Mouse (Mus musculus): Measurements from ENCODE around the gene Otud7b. TPM values are rescaled to one million over a fixed set of nuclear protein-coding genes. Genes with fewer than 3 reads are reported as not detected.

The Otud7b gene
- total RNA-seq, 2 experiments from 2014 or later: 45.7 to 47.4 TPM

- DNase-seq: no peak
These were observed 17.1 kb upstream of the Otud7b start for GRCm38 (mm10) chr3:96087219-96087618.

DNA sequence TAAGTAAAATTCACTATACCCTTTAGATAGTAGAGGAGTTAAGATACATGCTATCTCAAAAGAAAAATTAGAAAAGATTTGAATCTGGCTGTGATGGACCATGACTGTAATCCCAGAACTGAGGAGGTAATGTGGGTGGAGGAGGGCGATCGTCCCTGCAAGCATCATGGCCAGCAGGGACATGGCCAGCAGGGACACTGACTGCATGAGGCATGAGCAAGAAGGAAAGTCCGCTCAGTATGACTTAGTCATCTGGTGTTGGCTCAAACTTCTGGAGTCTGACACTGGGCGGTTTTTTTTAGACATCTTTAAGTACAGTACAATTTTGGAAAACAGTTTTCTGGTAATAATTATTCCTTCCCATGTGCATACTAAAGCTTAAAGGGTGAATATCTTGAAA, 16.5 kb upstream of the Otud7b start:
- DNase-seq: no peak

GRCm38 (mm10) chr3:96089882-96090489, 14.3 kb upstream of the Otud7b start:
- DNase-seq: no peak

GRCm38 (mm10) chr3:96091146-96091545, 13.2 kb upstream of the Otud7b start:
- no peak for DNase-seq

- no peak for DNase-seq
These were observed 12.4 kb upstream of the Otud7b start for GRCm38 (mm10) chr3:96091966-96092365.

GRCm38 (mm10) chr3:96093509-96093908, 10.8 kb upstream of the Otud7b start:
- DNase-seq: peak; percentile 35

GRCm38 (mm10) chr3:96094203-96094602, 10.1 kb upstream of the Otud7b start:
- peak; percentile 47 for DNase-seq

DNA sequence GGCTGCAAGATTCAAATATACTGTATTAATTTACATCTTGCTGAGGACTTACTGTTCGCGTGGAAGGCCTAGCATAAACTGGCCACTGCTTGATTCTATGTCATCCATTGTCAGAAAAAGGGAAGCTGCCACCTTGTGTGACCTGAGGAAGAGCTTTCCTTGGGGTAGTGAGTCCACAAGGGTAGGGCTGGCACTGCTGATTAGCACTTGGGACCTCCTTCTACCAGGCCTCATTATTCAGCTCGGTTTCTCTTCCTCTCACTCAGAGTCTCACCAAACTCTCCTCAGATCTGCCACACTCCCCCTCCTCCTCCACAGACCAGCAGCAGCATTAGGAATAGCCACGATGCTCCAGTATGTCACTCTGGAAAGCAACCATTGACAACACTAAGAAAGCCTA, 6.2 kb upstream of the Otud7b start:
- no peak for DNase-seq

- peak; percentile 59 for DNase-seq
These were observed 5.6 kb upstream of the Otud7b start for GRCm38 (mm10) chr3:96098616-96099267.

DNA sequence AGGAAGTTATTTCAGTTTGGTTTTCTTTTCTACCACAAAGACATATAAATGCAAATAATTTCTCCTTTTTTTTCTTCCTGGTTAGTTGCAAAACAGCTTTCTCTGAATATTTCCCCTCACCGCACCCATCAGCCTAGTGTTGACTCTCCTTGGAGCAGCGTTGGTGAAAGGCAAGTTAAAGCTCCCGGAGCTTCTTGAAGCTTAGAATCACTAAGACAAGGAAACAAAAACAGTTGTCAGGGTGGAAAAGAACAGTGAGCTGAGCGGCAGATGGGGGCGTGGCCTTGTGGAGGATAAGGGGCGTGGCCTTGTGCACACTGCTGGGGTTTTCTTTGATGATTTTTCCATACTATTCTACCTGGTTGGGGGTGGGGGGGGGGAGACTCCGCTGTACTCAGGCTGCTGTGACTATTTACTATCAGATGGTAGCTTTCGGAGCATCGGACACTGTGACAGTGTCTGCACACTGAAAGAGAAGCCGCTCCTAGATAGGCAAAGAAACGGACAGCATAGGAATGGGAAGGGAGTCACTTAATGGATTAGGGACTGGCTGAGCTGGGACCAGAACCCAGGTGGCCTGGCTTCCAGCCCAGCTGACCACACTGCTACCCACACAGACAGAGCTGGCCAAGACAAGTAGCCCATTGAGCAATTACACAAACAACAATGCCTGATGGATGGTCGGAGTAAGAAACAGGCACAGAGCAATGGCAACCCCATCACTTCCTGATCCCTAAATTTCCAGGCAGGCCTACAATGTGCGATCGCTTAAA, 2.0 kb upstream of the Otud7b start:
- peak; percentile 57 for DNase-seq

DNA sequence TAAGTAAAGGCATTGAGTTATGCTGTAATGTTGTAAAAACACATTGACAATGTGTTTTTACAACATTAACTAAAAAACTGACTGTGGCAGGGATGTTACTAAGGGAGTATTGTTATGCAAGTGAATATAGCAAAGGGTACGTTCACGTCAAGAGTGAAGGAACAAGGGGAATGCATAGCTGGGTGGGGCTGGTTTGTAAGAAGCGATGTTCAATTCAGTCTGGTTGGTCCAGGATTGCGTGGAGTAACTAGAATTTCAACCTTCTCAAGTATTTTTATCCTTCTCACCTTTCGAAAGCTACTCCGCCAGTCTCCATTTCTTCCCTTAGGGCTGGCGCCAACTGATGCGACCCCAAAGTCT, 446 bp upstream of the Otud7b start:
- no peak for DNase-seq

DNA sequence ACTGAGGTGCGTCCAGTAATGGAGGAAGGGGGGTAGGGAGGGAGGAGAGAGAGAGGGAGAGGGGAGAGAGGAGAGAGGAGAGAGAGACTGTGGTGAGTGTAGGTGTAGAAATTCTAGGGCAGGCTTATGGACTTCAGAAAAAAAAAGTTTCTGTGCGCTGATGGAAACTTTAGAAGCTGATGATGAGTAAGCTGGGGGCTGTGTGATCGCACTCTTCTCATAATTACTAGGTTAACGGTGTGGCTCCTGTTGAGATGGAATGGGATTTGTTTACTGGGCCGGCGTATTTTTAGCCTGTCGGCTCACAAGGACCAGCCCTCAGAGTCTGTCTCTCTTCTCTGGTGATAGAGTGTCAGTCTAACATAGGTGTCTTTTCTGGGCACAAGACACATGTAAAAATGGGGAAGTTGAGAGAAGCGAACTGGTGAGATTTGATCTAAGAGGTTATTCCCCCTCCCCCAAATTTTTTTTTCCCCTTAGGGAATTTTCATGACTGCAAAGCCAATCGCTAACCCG, 963 bp downstream of the Otud7b start:
- DNase-seq: no peak

- no peak for DNase-seq
These were observed 1.8 kb downstream of the Otud7b start for GRCm38 (mm10) chr3:96106151-96106550.

GRCm38 (mm10) chr3:96108315-96108714, 4.0 kb downstream of the Otud7b start:
- DNase-seq: no peak

DNA sequence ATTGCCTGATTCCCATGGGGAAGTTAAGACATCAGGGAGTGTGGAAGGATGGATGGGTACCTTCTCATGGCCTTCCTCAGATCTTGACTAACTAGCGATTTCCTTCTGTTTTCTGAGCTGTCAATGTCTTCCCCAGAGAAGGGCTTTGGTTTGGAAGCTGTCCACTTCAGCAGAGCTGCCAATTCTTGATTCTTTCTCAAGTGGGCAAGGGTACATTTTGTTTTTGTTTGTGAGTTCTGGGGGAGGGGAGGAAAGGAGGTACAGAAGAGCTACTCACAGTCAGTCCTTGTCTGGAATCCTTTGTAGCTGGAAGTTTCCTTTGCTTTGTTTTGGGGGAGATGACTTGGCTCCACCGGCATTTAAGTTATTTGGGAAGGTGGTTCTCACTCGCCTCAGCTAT, 8.9 kb downstream of the Otud7b start:
- no peak for DNase-seq

DNA sequence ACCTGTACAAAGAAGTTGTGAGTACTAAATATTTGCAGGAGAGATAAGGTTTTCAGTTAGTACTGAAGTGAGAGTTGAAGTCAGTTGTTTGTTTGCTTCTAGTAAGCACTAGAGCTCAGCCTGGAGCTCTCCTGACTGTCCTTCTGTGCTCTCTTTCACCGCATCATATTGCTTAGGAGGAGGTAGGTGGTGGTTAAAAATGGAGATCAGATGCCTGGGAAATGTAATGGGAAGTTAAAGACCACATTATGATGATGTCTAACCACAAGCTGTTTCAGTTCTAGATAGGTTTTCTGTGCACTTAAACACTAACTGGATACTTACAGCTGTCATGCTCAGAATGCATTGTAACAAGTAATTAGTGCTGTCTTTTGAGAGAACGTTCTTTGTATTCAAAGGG, 13.8 kb downstream of the Otud7b start:
- DNase-seq: no peak

DNA sequence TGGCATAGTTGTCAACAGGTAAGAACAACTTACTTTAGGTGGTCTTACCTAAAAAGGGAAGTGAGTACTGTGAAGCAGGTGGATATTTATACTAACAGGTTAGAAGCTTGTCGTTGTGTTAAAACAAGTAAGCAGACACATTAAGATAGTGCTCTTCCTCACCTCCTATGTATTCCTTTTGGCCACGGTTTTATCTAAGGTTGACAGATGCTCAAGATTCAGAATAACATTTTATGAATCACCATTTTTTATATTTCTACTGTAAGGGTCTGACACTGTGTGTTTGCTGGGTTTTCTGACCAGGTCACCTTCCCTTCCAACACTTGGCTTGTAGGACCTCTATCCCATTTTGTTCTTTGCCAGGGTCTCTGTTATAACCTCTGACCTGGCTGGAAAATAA, 14.4 kb downstream of the Otud7b start:
- DNase-seq: no peak

GRCm38 (mm10) chr3:96124235-96124634, 19.9 kb downstream of the Otud7b start:
- no peak for DNase-seq

DNA sequence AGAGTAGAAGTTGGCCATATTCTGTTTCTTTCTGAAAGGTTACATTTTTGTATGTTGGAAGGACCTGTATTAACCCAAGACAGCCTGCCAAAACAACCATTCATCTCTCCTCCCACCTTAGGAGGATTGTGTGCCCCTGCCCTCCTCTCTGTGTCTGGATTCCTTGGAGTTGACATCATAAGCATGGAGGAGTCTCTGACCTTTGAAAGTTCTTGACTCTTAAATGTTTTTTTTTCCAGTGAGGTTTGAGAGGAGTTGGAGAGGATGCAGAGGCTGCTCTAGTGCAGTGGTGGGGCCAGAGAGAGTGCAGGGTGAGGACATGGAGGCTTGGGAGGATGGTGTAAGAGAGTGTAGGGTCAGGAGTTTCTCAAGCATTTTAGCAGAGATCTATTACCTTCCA, 23.8 kb downstream of the Otud7b start:
- DNase-seq: no peak

DNA sequence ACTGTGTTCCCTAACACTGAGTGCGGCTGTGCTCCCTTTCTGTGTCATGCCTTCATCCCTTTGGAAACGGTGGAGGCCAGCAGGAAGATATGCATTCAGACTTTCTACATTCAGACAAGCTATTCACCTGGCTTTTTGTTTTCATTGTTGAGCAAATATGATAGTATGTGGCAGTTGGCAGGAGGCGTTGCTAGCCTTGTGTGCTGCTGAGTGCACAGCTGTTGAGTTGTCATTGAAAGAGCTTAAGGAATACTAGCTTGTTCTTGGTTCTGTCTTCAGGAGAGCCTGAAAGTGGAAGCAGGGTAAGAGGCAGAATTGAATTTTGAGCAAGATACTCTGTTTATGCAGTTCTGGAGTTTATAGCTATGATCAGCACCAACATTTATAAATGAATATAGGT, 28.2 kb downstream of the Otud7b start:
- no peak for DNase-seq

DNA sequence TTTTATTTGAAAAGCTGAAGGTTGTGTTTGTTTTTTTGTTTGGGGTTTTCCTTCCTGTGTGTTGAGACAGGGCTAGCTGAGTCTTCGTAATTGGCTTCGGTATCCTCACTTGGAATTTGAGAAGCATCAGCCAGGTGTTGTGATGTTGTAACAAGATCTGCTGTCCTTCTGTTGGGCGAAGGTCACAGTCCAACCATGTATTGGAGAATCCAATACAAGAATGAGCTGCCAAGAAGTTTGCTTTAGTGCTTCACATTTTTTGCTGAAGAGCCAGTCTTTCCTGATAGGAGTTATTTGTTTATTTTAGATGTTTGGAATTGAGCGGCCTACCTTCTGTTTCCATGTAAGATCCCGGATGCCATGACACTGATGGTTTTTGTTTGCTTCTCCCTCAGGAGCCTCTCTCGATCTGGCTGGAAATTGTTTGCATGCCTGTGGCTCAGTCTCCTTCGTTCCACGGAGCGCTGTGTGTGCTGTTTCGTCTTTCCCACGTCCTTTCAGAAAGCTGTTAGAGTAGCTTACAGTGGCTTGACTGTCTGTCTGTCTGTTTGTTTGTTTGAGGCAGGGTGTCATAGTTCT, 29.1 kb downstream of the Otud7b start:
- DNase-seq: no peak

- peak; percentile 31 for DNase-seq
These were observed 30.7 kb downstream of the Otud7b start for GRCm38 (mm10) chr3:96135011-96135410.

- DNase-seq: peak; percentile 61
These were observed 43.6 kb downstream of the Otud7b start for GRCm38 (mm10) chr3:96147950-96148349.

Measured in heart, postnatal 4 days (tissue).